Mouse (Mus musculus) macrophage (primary cell): ENCODE measurements around the gene Pawr. TPM values are rescaled to one million over a fixed set of nuclear protein-coding genes. Genes with fewer than 3 reads are reported as not detected.

Experiments used
- H3K27ac ChIP-seq: fragments of 350-480 bp; formaldehyde crosslinking; 2 replicates; pipeline ENCODE4 v1.9.0; 2021
- H3K36me3 ChIP-seq: fragments of 350-480 bp; formaldehyde crosslinking; 2 replicates; pipeline ENCODE4 v1.9.0; 2021; ENCODE audit errors: inconsistent target
- H3K4me3 ChIP-seq: fragments of 350-480 bp; formaldehyde crosslinking; 2 replicates; pipeline ENCODE4 v1.9.0; 2021; ENCODE audit errors: inconsistent target
- H3K79me2 ChIP-seq: fragments of 350-480 bp; formaldehyde crosslinking; 2 replicates; pipeline ENCODE4 v1.9.0; 2021; ENCODE audit errors: inconsistent target
- WGBS: methylation state at CpG from one replicate; pipeline ENCODE4 v1.1.7; 2026; ENCODE audit warnings: inconsistent platforms; ENCODE audit not compliant: missing documents; 5-methylcytosine and 5-hydroxymethylcytosine counted together
- polyA plus RNA-seq: library from polyadenylated mRNA; stranded (reverse); fragments of 250-400 nt; gene quantifications from 3 replicates; pipeline ENCODE4 v1.2.4, GENCODE M21; 2018; ENCODE audit warnings: inconsistent platforms

The Pawr gene
- polyA plus RNA-seq, 1 experiment from 2014 or later = not detected

DNA sequence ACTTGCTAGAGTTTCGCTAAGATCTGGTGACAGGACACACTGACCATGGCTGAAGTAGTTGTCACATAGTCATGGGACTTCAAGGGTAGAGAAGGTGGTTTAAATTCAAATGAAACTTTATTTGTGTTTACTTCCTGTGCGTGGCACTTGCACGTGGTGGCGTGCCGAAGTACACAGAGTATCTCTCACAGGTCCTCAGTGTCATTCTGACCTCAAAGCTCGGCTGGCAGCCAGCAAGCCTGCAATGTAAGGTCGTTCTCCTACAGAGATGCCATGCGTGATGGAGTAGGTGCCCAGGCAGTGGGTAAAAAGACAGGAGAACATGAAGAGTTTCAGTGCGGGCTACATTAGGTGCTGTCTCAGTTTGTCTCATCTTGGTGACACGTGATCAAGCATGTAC is 48.8 kb downstream of the Pawr start:
- Histone ChIP-seq H3K27ac (no peak overlapping the region), H3K4me3 (no peak overlapping the region), H3K79me2 (no peaks in the 10 kb centered on the region), H3K36me3 (no peaks in the 10 kb centered on the region)
- 87% methylated on average over 10 of the region's 10 CpGs for WGBS

DNA sequence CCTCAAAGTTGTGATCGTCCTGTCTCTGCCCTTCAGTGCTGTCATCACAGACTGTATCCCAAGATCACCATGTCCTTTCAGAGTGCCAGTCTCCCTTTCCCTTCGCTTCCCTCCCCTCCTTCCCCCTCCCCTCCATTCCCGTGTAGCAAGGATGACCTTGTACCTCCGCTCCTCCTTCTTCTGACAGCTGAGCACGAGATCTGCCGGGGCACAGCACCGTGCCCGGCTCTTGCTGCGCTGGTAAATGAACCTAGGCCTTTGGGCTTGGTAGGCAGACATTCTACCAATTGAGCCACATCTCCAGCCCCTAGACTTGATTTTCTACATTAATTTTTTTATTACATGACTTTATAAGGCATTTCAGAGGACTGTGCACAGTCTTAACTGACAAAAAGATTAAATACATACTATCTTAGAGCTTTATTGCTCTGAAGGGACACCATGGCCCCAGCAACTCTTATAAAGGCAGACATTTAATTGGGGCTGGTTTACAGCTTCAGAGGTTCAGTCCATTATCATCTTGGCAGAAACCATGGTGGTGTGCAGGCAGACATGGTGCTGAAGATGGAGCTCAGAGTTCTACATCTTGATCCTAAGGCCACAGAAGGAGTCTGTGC is 52.3 kb downstream of the Pawr start:
- H3K36me3 ChIP-seq = no peaks in the 10 kb centered on the region
- H3K79me2 ChIP-seq = no peaks in the 10 kb centered on the region
- no peak overlapping the region for H3K27ac ChIP-seq
- 97% methylated on average over 9 of the region's 9 CpGs for WGBS
- no peak overlapping the region for H3K4me3 ChIP-seq

DNA sequence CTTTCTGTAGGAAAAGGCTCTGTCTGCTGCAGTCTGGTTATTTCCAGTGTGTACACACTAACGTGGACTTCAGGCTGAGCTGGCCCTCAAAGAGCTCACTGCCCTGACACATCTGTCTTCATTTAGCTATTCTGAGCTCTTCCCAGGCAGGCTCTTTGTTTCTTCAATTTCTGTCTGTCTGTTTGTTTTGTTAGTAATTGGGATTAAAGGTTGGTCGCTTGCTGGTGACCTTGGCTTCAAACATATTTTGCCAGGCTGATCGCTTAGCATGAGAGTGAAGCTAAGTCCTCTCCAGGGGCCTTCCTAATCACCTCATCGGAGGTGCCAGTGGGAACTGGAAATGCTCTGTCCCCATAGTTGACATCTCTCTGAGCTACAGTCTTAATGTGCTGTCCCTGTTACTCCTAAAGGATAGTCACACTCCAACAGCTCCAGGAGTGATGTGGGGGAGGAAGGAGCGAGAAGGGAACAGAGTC is 53.6 kb downstream of the Pawr start:
- no peak overlapping the region for H3K27ac ChIP-seq
- H3K4me3 ChIP-seq = no peak overlapping the region
- WGBS = 85% methylated on average over 5 of the region's 5 CpGs
- no peaks in the 10 kb centered on the region for H3K79me2 ChIP-seq
- H3K36me3 ChIP-seq = no peaks in the 10 kb centered on the region

DNA sequence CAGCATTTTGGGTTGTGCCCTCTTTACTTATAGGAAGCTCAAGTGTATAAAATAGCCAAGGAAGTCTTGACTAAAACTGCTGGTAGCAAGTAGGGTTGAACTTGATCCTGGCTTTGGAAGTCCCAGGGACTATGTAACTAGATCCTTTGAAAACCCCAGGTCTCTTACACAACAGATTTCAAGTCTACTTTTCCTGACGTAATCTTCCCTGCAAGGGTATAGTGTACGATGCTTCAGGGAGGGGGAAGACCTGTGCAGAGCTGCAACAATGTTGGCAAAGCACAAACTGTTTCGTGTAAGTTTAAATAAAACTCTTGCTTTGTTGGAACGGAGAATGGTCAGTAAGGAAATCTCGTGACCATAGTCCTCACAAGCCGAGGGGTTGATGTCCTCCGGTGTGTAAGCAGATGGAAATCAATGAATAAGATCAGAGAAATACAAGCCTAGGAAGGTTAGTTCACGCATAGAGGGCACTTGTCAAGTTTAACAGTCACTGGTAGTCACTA is 56.5 kb downstream of the Pawr start:
- Histone ChIP-seq H3K36me3 (no peaks in the 10 kb centered on the region), H3K79me2 (no peaks in the 10 kb centered on the region), H3K27ac (no peak overlapping the region), H3K4me3 (no peak overlapping the region)
- 90% methylated on average over 8 of the region's 8 CpGs for WGBS

DNA sequence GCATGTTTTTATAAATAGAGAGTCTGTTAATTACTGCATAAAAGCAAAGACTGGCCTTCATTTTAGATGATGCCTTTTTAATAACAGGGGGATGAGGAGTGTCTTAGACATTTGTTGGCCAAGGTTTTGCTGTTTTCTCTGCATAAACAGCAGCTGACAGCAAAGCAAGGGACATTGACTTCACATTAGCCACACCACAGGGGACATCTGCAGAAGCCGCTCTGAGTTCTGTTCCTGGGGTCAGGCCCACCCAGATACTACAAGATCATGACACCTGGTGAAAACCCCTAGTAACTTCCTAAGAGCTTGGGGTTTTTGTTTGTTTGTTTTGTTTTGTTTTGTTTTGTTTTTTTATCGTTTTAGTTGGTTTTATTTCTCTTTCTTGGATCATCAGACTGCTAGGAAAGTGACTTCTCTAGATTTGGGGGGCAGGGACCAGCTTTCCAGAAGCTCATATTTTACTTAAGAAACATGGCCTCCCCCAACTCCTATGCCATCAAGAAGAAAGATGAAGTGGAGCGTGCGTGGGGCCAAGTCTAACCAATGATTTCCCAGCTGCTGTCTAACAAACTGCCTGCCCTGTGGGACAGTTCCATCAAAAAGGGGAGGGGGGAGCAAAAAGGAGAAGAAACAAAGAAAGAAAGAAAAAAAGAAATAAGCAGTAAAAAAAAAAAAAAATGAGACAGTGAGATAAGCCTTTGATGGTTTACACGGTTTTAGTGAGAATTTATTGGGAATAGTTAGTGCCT is 57.4 kb downstream of the Pawr start:
- Histone ChIP-seq H3K27ac (no peak overlapping the region), H3K36me3 (no peaks in the 10 kb centered on the region), H3K79me2 (no peaks in the 10 kb centered on the region), H3K4me3 (no peak overlapping the region)
- WGBS = 85% methylated on average over 5 of the region's 5 CpGs

DNA sequence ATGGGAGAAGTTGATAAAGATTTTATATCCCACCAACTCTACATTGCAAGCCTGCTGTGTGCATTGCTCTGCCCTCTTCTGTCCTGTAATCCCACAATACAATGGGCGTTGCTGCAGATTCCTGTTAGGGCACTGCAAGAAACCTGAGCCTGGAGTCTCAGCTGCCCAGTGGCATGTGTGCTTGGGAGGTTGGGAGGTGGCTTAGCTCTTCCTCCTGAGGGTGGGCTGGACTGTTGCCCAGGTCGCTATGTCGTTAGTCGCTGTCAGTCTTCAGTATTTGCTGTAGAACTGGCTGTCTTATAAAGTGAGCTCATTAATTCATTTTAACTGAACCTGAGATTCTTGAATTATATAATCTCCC is 58.0 kb downstream of the Pawr start:
- Histone ChIP-seq H3K36me3 (no peaks in the 10 kb centered on the region), H3K4me3 (no peak overlapping the region), H3K79me2 (no peaks in the 10 kb centered on the region), H3K27ac (no peak overlapping the region)
- 31% methylated on average over 4 of the region's 4 CpGs for WGBS

DNA sequence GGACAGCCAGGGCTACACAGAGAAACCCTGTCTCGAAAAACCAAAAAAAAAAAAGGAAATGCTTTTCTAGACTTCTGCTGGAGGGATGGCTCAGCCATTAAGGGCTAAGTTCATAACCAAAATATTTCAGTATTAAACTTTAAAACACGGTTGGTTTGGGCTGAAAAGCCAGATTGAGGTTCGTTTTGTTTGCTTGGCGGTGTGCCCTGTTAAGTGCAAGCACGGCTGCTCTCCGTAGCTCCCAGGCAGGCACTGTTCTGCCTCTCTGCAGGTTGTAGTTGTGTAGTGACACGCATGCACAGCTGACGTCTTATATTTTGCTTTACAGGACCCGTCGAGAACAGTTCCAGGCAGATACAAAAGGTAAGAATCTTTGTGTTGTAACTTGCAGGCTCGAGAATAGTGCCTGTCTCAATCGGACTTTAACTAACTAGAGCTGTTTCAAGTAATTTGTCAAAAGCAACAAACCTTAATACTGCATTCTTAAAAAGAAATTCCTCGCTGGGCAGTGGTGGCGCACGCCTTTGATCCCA is 59.5 kb downstream of the Pawr start:
- no peaks in the 10 kb centered on the region for H3K79me2 ChIP-seq
- no peaks in the 10 kb centered on the region for H3K36me3 ChIP-seq
- H3K27ac ChIP-seq = no peak overlapping the region
- whole genome bisulfite sequencing = 90% methylated on average over 15 of the region's 15 CpGs
- no peak overlapping the region for H3K4me3 ChIP-seq

DNA sequence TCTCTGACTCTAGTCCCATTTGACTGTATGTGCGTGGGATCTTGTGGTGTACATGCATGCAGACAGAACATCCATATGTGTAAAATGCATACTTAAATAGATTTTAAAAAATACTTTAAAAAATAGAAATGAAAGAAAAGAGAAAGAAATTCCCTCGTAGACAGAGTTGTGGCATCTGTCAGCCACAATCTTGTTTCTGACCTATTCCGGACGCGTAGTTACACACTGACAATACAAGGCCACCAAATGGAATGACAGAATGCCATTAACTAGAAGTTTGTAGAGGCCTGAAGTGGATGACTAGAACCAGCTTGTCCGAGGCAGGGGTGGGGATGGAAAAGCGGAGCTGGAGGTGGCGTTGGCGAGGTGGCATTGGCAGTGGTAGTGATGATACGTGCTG is 60.2 kb downstream of the Pawr start:
- Histone ChIP-seq H3K4me3 (no peak overlapping the region), H3K79me2 (no peaks in the 10 kb centered on the region), H3K36me3 (no peaks in the 10 kb centered on the region), H3K27ac (no peak overlapping the region)
- WGBS = 96% methylated on average over 10 of the region's 10 CpGs

DNA sequence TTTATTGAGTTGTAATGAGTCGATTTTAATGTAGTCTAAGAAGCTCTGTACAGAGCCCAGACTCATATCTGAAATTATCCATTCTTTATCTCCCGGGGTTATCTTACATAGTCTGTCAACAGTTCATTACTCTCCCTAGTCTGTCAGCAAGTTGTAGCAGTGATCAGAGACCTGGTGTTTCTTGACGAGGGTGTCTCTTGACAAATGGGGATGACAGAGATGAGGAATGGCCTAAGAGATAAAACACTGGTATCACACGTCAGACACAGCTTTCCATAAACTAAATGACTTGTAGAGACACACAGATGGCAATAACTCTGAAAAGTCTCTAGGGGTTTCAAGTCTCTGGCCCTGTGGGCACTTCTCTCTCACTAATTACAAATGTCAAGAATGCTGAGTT is 62.4 kb downstream of the Pawr start:
- H3K27ac ChIP-seq = no peak overlapping the region
- 82% methylated on average over 4 of the region's 4 CpGs for WGBS
- no peaks in the 10 kb centered on the region for H3K36me3 ChIP-seq
- no peak overlapping the region for H3K4me3 ChIP-seq
- no peaks in the 10 kb centered on the region for H3K79me2 ChIP-seq

DNA sequence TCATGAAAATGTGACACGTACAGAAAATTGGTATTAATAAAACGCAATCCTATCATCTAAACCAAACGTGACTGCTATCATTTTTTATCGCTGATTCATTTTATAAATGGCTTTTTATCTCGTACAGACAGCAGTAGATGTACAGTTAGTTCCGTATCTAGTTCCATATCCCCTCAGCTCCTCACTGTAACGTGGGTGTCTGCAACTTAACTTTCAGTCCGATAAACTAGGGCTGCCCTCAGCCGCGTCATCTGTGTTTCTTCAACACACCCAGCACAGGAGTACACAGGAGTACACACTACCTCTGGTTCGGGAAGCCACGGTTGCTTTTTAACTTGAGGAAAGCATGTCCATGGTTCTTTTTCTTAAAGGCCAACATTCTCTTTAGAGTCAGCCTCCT is 63.3 kb downstream of the Pawr start:
- Histone ChIP-seq H3K36me3 (no peaks in the 10 kb centered on the region), H3K4me3 (no peak overlapping the region)
- 87% methylated on average over 12 of the region's 12 CpGs for WGBS

DNA sequence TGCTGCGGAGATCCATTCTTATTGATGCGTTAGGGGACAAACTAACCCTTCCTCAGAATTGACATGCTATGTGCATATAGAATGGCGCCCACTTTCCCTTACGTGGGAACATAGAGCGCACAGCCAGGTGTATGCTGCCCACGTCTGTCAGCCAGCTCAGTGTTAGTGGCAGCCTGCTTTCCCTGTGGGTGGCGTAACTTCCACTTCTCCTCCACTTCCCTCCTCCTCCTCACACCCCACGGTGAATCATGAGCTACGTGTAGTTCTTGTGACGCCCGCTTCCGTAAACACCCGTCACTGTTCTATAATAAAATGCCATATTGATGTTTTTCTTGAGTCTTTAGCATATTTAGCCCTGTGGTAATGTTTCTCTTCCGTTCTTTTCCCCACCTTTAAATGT is 63.7 kb downstream of the Pawr start:
- WGBS = 90% methylated on average over 14 of the region's 14 CpGs

More for the DNA sequence above, 63.3 kb downstream of the Pawr start:
- Histone ChIP-seq H3K27ac (no peak overlapping the region), H3K79me2 (no peaks in the 10 kb centered on the region)

DNA sequence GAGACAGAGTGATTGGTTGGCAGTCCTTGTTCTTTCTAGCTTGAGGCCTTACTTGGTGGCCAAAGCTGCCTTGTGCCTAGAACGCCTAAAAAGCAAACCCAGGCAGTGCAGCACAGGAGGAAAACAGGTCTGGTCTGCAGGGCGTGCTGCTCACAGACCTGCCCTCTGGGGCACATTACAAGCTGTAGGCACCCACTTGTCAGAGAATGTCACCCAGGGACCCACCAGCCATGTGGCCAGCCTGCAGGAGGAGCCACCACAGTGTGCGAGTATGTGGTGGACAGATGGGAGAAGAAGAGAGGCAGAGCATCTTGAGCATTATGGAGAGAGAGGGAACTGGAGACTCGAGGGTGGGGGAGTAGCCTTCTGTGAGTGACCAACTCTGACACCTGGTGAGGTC is 70.8 kb downstream of the Pawr start:
- WGBS = 86% methylated on average over 4 of the region's 4 CpGs
- Histone ChIP-seq H3K4me3 (no peak overlapping the region), H3K36me3 (no peaks in the 10 kb centered on the region), H3K27ac (no peak overlapping the region), H3K79me2 (no peaks in the 10 kb centered on the region)

More for the DNA sequence above, 63.7 kb downstream of the Pawr start:
- Histone ChIP-seq H3K27ac (no peak overlapping the region), H3K36me3 (no peaks in the 10 kb centered on the region), H3K79me2 (no peaks in the 10 kb centered on the region), H3K4me3 (no peak overlapping the region)

DNA sequence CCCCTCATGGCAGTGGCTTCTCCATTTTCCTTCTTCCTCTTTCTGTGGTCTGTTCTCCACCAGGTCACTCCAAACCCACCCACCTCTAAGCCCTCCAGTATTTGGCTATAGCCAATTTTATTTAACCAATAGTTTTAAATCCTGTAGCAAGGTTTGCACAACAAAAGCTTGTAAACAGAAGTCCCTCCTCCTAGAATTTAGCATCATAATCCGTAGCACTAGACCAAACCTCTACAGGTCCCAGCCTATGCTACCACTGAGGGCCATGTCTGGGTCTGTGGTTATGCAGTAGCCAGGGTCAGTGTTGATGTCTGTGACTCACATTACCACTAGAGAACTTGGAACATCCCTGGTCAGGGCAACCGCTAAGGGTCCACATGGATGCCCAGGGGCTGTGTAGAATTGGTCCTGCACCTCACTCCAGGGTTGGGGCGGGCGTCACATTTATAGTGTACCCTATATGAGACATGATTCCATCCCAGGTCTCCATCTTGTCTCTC is 71.5 kb downstream of the Pawr start:
- H3K36me3 ChIP-seq = no peaks in the 10 kb centered on the region
- no peak overlapping the region for H3K4me3 ChIP-seq
- 93% methylated on average over 3 of the region's 4 CpGs for WGBS
- no peak overlapping the region for H3K27ac ChIP-seq
- no peaks in the 10 kb centered on the region for H3K79me2 ChIP-seq

DNA sequence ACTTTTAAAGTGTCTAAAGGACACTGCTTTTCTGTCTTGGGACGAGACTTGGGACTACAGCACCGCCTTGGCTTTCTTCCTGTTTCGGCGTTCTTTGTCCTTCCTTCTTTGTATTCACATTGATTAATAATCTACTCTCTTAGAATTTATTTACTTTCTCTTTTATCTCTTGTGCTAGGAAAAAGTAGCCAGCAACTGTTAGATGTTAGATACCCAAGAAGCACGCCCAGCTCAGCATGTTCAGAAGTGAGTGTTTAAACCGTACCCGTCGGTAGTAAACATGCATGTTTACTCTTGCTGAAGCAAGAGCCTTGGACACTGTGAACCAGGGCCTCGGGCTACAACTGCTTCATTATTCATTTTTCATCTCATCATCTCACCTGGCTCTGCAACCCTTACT is 72.2 kb downstream of the Pawr start:
- Histone ChIP-seq H3K79me2 (no peaks in the 10 kb centered on the region), H3K27ac (no peak overlapping the region), H3K36me3 (no peaks in the 10 kb centered on the region), H3K4me3 (no peak overlapping the region)
- WGBS = 94% methylated on average over 9 of the region's 9 CpGs

DNA sequence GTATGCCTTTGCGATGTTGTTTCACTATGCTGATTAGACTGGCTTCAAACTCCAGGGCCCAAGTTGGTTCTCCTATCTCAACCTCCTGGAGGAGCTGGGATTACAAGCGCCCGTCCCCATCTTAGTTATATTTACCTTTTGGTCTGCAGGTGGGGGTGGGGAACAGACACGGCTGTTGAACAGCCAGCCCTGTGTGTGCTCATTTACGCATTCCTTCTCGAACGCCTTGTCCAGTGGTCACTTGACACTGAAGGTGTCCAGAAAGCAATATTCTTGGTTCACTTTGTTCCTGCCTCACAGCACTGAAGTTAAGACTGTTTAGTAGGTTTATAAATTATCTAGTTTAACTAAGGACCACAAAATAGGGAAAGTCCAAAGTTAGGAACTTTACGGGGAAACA is 73.2 kb downstream of the Pawr start:
- Histone ChIP-seq H3K27ac (no peak overlapping the region), H3K4me3 (no peak overlapping the region), H3K36me3 (no peaks in the 10 kb centered on the region), H3K79me2 (no peaks in the 10 kb centered on the region)
- WGBS = 89% methylated on average over 8 of the region's 8 CpGs
